Mouse (Mus musculus): ENCODE data around the gene 1700034J05Rik.

Gene 1700034J05Rik

GRCm38 (mm10) chr6:146963396-146964150 is 9.4 kb upstream of the 1700034J05Rik start:
- no peak for DNase-seq (ENCODE audit: low read depth)

GRCm38 (mm10) chr6:146961832-146962481 is 7.7 kb upstream of the 1700034J05Rik start:
- DNase-seq (ENCODE audit: low read depth) = no peak

GRCm38 (mm10) chr6:146960956-146961355 is 6.7 kb upstream of the 1700034J05Rik start:
- DNase-seq (ENCODE audit: low read depth) = no peak

- peak; percentile 26 for DNase-seq (ENCODE audit: low read depth)
Observed at GRCm38 (mm10) chr6:146959908-146960680, 5.9 kb upstream of the 1700034J05Rik start.

- no peak for DNase-seq (ENCODE audit: low read depth)
Observed at GRCm38 (mm10) chr6:146958694-146959093, 4.5 kb upstream of the 1700034J05Rik start.

- DNase-seq (ENCODE audit: low read depth) = no peak
Observed at GRCm38 (mm10) chr6:146956961-146957360, 2.7 kb upstream of the 1700034J05Rik start.

GRCm38 (mm10) chr6:146955896-146956295 is 1.7 kb upstream of the 1700034J05Rik start:
- DNase-seq (ENCODE audit: low read depth) = no peak

- no peak for DNase-seq (ENCODE audit: low read depth)
Observed at GRCm38 (mm10) chr6:146955475-146955874, 1.3 kb upstream of the 1700034J05Rik start.

- no peak for DNase-seq (ENCODE audit: low read depth)
Observed at GRCm38 (mm10) chr6:146950454-146950832, 3.8 kb downstream of the 1700034J05Rik start.

GRCm38 (mm10) chr6:146949682-146950453 is 4.4 kb downstream of the 1700034J05Rik start:
- no peak for DNase-seq (ENCODE audit: low read depth)

GRCm38 (mm10) chr6:146947186-146947585 is 7.0 kb downstream of the 1700034J05Rik start:
- DNase-seq (ENCODE audit: low read depth) = no peak

- DNase-seq (ENCODE audit: low read depth) = no peak
Observed at GRCm38 (mm10) chr6:146946327-146947029, 7.7 kb downstream of the 1700034J05Rik start.

GRCm38 (mm10) chr6:146944830-146945229 is 9.4 kb downstream of the 1700034J05Rik start:
- DNase-seq (ENCODE audit: low read depth) = no peak

- DNase-seq (ENCODE audit: low read depth) = no peak
Observed at GRCm38 (mm10) chr6:146944009-146944408, 10.2 kb downstream of the 1700034J05Rik start.

- no peak for DNase-seq (ENCODE audit: low read depth)
Observed at GRCm38 (mm10) chr6:146941505-146942275, 12.5 kb downstream of the 1700034J05Rik start.

- DNase-seq (ENCODE audit: low read depth) = no peak
Observed at GRCm38 (mm10) chr6:146939026-146939425, 15.2 kb downstream of the 1700034J05Rik start.

GRCm38 (mm10) chr6:146935957-146936356 is 18.3 kb downstream of the 1700034J05Rik start:
- no peak for DNase-seq (ENCODE audit: low read depth)

- no peak for DNase-seq (ENCODE audit: low read depth)
Observed at GRCm38 (mm10) chr6:146933123-146933522, 21.1 kb downstream of the 1700034J05Rik start.

GRCm38 (mm10) chr6:146929031-146929430 is 25.2 kb downstream of the 1700034J05Rik start:
- no peak for DNase-seq (ENCODE audit: low read depth)

- DNase-seq (ENCODE audit: low read depth) = no peak
Observed at GRCm38 (mm10) chr6:146928108-146928507, 26.1 kb downstream of the 1700034J05Rik start.
